Mouse (Mus musculus) bone marrow, adult 2 months (tissue): ENCODE measurements around the gene Vstm5.

Experiments used
- CTCF ChIP-seq: fragments of 200-500 bp; IDR thresholded peaks from 2 replicates; pipeline ENCODE4 v1.5.1; 2011; ENCODE audit warnings: low read length, control low read depth; ENCODE audit not compliant: control insufficient read depth, insufficient read depth
- POLR2A ChIP-seq: fragments of 200-500 bp; IDR thresholded peaks from 2 replicates; pipeline ENCODE4 v1.6.1; 2011; ENCODE audit warnings: low read depth, mild to moderate bottlenecking, control low read depth, low read length, borderline replicate concordance; ENCODE audit not compliant: control insufficient read depth

- TF ChIP-seq CTCF (no peak), POLR2A (no peak)
Observed at GRCm38 (mm10) chr9:15289251-15289650, 50.4 kb downstream of the Vstm5 start.
